Mouse (Mus musculus): ENCODE results near the gene Gm21312.
"Not testable (repeated sequence)": the region's sequence is repeated elsewhere in the genome, so short reads cannot be mapped to it uniquely, and the experiment has no call there.

GRCm38 (mm10) chr10:104185233-104185632 is 8.4 kb downstream of the Gm21312 start, which contains the start of gene Gm20765:
- TF ChIP-seq CTCF (IDR thresholded peaks at IDR 0.05; ENCODE audit: borderline replicate concordance, insufficient read depth, low read length); POLR2A (IDR thresholded peaks at IDR 0.05; ENCODE audit: low read depth, low read length): not testable (repeated sequence)

Data from embryonic fibroblast, embryonic 13.5 days (primary cell).